Mouse (Mus musculus): ENCODE measurements around the gene Olfr1045.

DNA sequence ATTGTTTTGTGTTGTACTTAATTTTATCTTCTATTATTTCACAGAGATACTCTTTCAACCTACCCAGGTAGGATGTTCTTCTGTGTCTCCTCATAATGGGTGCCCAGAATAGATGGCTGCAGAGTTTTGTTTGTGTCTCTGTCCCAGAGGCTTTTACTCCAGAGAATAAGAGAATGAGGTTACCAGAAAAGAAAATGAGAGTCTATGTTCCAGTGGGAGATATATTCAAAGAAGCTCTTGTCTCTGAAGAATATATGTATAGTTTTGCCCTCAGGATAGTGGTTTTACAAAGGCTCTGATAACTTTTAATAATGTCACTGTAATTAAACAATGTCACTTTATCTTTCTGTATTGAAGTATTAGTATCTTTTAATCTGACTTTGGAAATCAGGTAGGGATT is 17.2 kb downstream of the Olfr1045 start, which contains the start of gene Olfr52:
- TF ChIP-seq CTCF (IDR thresholded peaks at IDR 0.05; ENCODE audit: low read depth, low read length): no peak
- no peak for TF ChIP-seq EP300 (IDR thresholded peaks at IDR 0.05; ENCODE audit: insufficient read depth, low read depth, low read length)

Data from ES-Bruce4 (cell line).